Mouse (Mus musculus): ENCODE measurements around the gene Prtg.

- TF ChIP-seq EP300 (IDR thresholded peaks at IDR 0.05; ENCODE audit: low read depth), result no peak
- TF ChIP-seq CTCF (IDR thresholded peaks at IDR 0.05; ENCODE audit: low read depth), result no peak
Observed at GRCm38 (mm10) chr9:72795243-72795642, 11.4 kb upstream of the Prtg start.
